Mouse (Mus musculus): Measurements from ENCODE around the gene Olfm1.

Olfm1 gene

GRCm38 (mm10) chr2:28204677-28205466 lies 12.1 kb downstream of the Olfm1 start:
- peak; percentile 69 for DNase-seq (ENCODE audit: low read depth, low spot score)

DNA sequence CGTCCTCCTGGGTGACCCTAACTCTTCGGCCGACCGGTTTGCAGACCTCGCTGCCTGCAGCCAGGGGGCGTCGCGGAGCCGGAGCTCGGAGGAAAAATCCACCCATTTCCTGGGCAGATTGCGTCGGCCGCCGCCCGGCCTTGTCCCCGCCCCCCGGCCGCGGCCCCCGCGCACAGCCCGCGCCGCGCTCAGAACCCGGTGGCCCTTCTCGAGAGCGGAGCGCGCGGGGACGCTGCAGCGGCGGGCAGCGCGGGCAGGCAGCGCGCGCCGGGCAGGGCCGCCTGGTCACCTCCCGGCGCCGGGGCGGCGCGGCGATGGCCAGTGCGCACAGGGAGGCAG lies 12.6 kb downstream of the Olfm1 start:
- peak; percentile 94 for DNase-seq (ENCODE audit: low read depth, low spot score)

DNA sequence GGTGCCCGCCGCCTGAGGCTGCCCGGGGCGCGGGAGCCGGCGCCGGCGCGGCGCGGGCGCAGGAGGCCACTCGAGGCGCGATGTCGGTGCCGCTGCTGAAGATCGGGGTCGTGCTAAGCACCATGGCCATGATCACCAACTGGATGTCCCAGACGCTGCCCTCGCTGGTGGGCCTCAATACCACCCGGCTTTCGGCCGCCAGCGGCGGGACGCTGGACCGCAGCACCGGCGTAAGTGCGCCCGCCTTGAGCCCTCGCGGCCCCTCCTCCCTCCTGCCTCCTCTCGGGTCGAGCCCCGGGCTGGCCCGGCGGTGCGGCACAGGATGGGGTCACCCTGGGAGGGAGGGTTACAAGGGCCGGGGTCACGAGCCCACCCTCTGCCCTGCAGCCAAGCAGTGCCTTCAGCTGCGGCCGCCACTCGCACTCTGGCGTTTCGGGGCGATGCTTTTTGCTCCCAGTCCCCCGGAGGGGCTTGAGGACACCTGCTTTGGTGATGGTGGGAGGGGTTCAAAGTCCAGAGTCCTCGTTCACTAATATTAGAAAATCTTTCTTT lies 13.2 kb downstream of the Olfm1 start:
- DNase-seq (ENCODE audit: low read depth, low spot score), result no peak

DNA sequence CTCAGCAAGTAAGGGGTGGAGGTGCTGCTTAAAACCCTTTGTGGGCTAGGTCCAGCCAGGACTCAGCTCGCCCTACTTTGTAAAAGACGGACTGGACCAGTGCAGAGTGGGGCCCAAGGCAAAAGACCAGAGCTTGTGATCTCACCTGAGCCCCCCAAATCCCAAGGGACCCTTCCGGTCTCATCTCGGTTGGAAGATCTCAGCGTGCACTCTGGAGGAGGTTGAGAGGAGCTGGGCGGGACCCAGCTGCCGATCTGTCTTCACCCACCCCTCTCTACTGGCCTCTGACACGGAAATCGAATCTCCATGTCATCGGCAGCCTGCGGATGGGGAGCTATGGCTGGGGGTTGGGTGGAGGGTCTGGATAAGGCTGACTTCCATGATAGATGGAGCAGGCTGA lies 13.7 kb downstream of the Olfm1 start:
- DNase-seq (ENCODE audit: low read depth, low spot score), result no peak

DNA sequence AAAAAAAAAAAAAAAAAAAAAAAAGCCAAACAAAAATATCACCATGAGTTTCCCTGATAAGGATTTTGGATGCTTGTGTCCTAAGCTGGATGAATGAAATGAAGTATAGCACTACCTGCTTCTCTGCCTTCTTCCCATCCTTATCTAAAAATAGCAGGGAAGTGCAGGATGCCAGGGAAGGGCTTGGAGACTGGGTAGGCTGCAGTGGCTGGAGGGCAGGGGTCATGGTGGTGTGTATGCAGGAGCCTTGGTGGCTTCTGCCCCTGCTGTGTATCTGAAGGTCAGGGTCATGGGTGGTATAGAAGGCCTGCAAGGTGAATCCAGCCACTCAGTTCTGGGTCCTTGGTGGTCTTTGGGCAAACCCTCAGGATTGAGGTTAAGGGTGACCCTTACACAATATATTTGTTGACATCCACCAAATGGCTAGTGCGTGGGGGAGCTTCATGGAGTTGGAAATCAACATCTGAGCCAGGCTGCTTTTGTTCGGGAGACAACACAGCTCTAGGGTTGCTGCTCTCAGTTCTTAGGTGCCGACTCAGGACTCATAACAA lies 14.5 kb downstream of the Olfm1 start:
- DNase-seq (ENCODE audit: low read depth, low spot score), result no peak

DNA sequence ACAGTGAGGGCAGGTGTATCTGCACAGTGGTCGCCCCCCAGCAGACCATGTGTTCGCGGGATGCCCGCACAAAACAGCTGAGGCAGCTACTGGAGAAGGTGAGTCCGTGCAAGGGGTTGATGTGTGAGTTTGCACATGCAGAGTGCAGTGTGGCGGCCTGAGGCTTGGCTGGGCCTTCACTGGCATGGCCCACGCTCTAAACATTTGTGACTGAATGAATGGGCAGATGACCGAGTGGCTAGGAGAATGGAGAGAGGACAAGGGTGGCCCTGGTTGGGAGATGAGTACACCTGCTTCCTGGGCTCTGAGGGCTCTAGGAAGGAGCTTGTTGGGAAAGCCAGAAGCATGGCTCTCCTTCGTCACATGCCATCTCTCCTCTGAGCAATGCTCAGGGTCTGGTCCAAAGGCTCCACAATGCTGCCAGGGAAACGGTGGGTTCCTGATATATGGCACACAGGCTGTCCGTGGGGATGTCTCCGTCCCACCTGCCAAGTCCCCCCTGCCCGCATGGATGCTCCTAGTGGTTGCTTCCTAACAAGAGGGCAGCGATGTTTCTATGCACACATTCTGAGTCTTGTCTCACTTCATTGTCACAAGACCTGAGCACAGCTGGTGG lies 15.4 kb downstream of the Olfm1 start:
- DNase-seq (ENCODE audit: low read depth, low spot score), result peak; percentile 40

- DNase-seq (ENCODE audit: low read depth, low spot score), result no peak
Measured at GRCm38 (mm10) chr2:28209211-28209610, 16.4 kb downstream of the Olfm1 start.

- DNase-seq (ENCODE audit: low read depth, low spot score), result peak; percentile 76
Measured at GRCm38 (mm10) chr2:28209653-28210052, 16.9 kb downstream of the Olfm1 start.

DNA sequence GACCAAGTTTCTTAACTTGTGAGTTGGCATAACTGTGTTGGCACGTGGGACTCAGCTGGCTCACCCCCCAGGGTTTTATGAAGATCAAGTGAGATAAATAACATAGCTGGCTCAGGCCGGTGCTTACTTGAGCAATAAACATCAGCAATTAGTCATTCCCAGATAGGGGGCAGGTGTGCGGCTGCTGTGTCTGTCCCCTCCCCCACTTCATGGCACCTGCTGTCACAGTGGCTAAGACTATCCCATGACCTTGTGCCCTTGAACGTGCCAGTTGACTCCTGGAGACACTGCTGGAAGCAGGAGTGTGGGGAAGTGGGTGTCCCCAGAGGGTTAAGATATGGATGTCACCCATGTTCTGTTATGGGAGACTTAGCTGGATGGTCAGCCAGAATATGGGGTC lies 17.5 kb downstream of the Olfm1 start:
- no peak for DNase-seq (ENCODE audit: low read depth, low spot score)

DNA sequence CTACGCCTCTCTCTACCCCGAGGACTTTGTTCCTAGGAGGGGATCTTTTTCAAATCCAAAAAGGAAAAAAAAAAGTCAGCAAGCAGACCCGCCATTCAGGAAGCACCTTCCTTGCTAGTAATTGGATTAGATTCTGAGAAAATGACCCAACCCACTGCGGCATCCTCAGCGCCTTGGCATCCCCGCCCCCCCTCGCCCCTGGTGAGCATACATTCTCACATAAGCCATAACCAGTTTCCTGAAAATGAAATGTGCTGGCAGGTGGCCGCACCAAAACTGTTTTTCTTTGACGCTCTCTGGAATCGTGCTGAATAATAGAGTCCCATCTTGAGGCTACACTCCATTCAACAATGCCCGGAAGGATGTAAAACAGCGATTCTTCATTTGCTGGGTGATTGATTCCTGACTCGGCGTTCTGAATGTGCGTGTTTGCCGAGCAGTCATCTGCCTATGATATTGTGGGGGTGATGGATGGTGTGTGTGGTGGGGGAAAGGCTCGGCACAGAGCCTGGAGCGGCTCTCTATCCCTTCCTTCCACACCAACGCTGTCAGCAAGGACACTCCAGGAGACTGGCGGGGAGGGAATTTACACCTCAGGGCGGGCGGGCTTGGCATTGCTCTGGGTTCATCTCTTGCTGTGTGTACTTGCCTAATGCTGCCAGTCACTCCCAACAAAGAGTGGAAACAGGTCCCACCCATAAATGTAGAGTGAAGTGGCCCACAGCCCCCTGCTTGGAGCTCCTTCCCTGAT lies 18.9 kb downstream of the Olfm1 start:
- DNase-seq (ENCODE audit: low read depth, low spot score), result peak; percentile 79

- no peak for DNase-seq (ENCODE audit: low read depth, low spot score)
Measured at GRCm38 (mm10) chr2:28212911-28213310, 20.1 kb downstream of the Olfm1 start.

DNA sequence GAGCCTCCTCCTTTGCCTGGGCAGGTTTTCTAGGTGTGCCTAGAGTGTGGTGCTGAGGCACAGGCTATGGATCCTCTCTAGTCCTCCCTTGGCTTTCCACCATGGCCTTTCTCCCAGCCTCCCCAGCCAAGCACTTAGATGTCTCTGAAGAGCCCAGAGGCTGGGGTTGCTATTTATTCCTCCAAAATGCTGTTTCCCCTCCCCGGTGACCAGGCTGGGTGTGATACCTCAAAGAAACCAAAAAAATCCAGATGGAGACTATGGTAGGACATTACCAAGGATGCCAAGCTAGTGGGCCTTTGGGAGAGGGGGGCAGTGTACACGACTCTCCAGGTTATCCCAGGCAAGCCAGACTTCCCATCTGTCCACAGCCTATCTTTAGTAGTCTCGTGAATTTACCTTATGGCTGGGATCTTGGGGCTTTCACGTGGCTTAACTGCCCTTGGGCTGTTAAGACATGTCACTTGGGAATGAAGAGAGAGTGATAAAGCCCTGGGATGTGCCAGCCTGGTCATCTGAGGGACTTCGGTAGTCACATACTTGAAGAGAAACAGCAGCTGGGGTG lies 23.5 kb downstream of the Olfm1 start:
- DNase-seq (ENCODE audit: low read depth, low spot score), result peak; percentile 88

- no peak for DNase-seq (ENCODE audit: low read depth, low spot score)
Measured at GRCm38 (mm10) chr2:28217783-28218182, 25.0 kb downstream of the Olfm1 start.

- peak; percentile 96 for DNase-seq (ENCODE audit: low read depth, low spot score)
Measured at GRCm38 (mm10) chr2:28218651-28219356, 26.0 kb downstream of the Olfm1 start.

GRCm38 (mm10) chr2:28219625-28220024 lies 26.8 kb downstream of the Olfm1 start:
- DNase-seq (ENCODE audit: low read depth, low spot score), result no peak

- DNase-seq (ENCODE audit: low read depth, low spot score), result peak; percentile 60
Measured at GRCm38 (mm10) chr2:28221803-28222202, 29.0 kb downstream of the Olfm1 start.

DNA sequence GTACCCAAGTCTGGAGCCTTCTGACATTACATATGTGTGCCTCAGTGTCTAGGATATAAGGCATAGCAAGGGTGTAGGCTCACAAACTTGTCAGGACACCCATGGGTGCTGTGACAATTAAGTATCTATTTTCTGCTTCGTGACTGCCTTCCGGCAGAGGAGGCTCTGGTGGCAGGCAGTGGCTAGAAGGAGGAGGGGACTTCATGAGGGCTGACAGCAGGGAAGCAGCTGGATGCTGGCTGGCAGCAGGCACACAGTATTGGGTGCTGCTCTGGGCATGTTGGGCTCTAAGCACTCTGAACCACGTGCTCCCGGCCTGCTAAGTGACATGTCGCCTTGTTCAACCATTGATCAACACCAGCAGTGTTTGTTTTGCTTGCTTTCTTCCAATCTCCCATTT lies 32.0 kb downstream of the Olfm1 start:
- DNase-seq (ENCODE audit: low read depth, low spot score), result peak; percentile 82

GRCm38 (mm10) chr2:28225906-28226305 lies 33.1 kb downstream of the Olfm1 start:
- peak; percentile 86 for DNase-seq (ENCODE audit: low read depth, low spot score)

DNA sequence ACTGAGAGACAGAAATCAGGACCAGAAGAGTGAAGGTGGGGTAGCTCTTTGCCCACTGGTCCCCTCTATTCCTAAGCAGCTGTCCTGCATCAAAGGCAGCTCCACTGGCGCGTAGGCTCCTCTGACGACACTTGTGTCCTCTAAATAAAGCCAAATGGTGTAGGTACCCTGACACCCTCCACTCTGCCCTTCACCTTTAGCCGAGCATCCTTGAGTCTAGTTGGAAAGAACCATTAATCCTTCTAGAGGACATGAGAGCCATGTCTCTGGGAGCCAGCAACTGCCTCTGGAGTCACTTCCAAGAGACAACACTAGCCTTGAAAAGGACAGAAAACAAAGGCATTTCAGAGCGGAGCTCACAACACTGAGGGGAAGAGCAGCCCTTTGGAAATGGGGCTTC lies 34.2 kb downstream of the Olfm1 start:
- no peak for DNase-seq (ENCODE audit: low read depth, low spot score)

GRCm38 (mm10) chr2:28227589-28228191 lies 34.9 kb downstream of the Olfm1 start:
- DNase-seq (ENCODE audit: low read depth, low spot score), result peak; percentile 71

DNA sequence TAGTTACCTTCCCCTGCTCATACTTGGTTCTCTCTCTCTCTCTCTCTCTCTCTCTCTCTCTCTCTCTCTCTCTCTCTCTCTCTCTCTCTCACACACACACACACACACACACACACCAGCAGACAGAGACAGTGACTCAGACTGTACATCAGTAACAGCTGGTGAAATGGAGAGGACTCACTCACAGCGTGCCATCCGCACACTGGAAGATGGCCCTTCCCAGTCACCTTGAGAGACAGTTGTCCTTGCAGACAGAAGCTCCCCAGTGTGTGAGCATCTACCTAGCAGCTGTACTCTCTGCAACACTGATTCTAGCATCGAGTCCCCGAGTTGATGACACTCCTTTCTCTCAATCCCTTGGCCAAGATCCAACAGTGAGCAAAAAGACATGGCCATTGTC lies 35.6 kb downstream of the Olfm1 start:
- DNase-seq (ENCODE audit: low read depth, low spot score), result no peak

Measured in brain, adult 2 months (tissue).